Mouse (Mus musculus) kidney, adult 8-10 months (tissue): ENCODE data around the gene Hpcal1.
"Not testable (repeated sequence)": the region's sequence is repeated elsewhere in the genome, so short reads cannot be mapped to it uniquely, and the experiment has no call there.

Experiments
- DNase-seq, 2 experiments: peaks; one replicate each; pipeline ENCODE4 v3.0.0; 2022

The Hpcal1 gene

GRCm38 (mm10) chr12:17791111-17791510, 100.5 kb downstream of the Hpcal1 start:
- no peak for DNase-seq

- DNase-seq, result no peak
These were observed 102.1 kb downstream of the Hpcal1 start for GRCm38 (mm10) chr12:17792756-17793155.

GRCm38 (mm10) chr12:17795660-17796278, 105.1 kb downstream of the Hpcal1 start:
- peak; percentile 49 to 81 for DNase-seq

GRCm38 (mm10) chr12:17798261-17798660, 107.6 kb downstream of the Hpcal1 start:
- DNase-seq, result not testable (repeated sequence)

- peak; percentile 61 to 76 for DNase-seq
These were observed 117.9 kb downstream of the Hpcal1 start for GRCm38 (mm10) chr12:17808542-17808941.

GRCm38 (mm10) chr12:17835279-17835678, 144.6 kb downstream of the Hpcal1 start:
- not testable (repeated sequence) for DNase-seq
